Mouse (Mus musculus) ovary, postnatal 14 days (tissue): ENCODE measurements around the gene Hist1h4b.
"Not testable (repeated sequence)": the region's sequence is repeated elsewhere in the genome, so short reads cannot be mapped to it uniquely, and the experiment has no call there.

Experiments
- DNase-seq: peaks from one replicate; pipeline ENCODE4 v3.0.0; 2022; ENCODE audit warnings: low spot score

The Hist1h4b gene

DNA sequence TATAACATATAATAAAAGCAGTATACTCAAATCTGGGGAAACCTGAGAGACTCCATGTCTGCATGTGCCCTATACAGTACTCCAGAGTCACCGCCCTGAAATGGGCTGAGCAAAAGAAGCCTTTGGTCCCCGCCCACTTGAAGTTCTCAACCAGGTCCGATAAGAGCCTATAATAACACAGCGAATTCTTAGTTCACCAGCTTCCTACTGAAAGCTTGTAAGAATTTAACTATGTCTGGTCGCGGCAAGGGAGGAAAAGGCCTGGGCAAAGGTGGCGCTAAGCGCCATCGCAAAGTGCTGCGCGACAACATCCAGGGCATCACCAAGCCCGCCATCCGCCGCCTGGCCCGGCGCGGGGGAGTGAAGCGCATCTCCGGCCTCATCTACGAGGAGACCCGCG lies at the start of gene Hist1h4b:
Gene Hist1h4b (plus strand): TSS at position 224 of the 400 bp plus-strand sequence.
- DNase-seq, result peak; percentile 80

DNA sequence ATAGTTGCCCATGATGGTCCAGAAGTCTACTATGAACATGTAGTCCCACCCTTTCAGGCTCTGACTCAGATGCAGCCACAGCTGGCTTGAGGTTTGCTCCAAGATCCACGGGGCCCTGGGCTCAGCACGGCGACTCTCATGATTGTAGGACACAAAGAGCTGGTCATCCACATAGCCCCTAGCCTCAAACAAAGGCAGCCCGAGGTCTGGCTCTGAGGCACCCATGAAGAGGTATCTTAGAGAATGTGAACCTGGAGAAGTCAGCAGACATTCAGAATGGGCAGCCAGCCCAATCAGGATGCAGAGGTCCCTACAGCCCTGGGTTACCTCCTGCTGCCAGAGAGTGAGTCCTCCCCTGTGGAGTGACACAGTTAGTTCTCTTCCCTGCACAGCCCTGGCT lies 48.8 kb upstream of the Hist1h4b start:
- DNase-seq, result no peak

GRCm38 (mm10) chr13:23708654-23709053 lies 48.2 kb upstream of the Hist1h4b start:
- DNase-seq, result no peak

DNA sequence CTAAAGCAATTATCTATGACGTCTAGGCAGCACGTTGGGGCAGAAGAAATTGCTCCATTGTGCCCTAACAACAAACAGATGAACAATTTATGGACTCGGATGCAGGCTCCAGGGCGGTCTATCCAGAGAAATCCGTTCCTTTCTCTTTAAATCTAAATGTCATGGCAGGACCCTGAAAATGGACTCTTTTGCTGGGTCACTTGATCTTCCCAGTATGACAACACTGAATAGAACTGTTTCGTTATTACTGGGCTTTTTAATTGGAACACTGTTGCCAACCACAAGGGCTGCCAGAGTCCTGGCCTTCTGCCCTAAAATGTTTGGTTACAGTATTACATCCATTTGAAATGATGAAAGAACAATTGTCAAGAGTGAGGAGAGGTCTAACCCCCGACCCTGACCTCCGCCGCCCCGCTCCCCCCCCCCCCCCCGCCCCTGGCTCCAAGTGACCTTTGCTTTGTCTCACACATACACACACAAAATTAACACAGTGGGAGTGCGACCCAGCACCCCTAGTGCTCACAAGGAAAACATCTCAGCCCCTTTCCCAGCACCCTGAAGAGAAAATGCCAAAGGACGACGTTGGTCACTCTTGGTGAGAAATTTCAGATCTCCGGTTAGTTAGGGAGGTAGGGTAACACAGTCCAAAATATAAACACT lies 47.0 kb upstream of the Hist1h4b start:
- no peak for DNase-seq

DNA sequence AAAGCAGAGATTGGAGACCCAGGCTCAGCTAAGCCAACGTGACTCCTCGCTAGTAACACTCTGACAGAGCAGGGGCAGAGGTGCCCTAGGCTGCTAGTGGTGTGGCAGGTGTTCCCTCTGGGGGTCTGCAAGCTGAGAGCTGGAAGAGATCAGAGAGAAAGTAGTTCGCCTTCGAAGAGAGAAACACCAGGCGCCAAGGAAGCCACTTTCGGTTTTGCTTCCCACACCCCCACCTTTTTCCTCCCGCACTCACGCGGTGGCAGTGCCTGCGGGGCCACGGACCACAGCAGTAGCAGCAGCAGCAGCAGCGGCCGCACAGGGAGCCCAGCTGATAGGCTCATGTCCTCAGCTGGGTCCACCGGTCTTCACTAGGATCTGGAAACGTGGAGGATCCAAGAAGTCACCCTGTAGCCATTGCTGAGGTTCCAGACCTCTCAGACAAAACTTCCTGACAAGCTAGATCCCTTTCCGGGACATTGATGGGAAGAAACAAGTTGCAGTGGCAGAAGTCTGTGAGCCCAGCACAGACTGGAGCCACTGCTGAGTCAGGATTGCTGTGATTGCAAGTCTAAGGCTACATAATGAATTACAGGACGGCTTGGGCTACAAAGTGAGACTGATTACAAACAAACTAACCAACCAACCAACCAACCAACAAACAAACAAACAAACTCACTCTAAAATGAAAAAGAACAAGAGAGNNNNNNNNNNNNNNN lies 46.3 kb upstream of the Hist1h4b start, which contains the start of gene Hfe:
Gene Hfe (minus strand): TSS at position 481 of the 716 bp plus-strand sequence.
- DNase-seq, result peak; percentile 24

GRCm38 (mm10) chr13:23716261-23717042 lies 40.4 kb upstream of the Hist1h4b start:
- no peak for DNase-seq

GRCm38 (mm10) chr13:23717176-23717575 lies 39.6 kb upstream of the Hist1h4b start:
- DNase-seq, result no peak

DNA sequence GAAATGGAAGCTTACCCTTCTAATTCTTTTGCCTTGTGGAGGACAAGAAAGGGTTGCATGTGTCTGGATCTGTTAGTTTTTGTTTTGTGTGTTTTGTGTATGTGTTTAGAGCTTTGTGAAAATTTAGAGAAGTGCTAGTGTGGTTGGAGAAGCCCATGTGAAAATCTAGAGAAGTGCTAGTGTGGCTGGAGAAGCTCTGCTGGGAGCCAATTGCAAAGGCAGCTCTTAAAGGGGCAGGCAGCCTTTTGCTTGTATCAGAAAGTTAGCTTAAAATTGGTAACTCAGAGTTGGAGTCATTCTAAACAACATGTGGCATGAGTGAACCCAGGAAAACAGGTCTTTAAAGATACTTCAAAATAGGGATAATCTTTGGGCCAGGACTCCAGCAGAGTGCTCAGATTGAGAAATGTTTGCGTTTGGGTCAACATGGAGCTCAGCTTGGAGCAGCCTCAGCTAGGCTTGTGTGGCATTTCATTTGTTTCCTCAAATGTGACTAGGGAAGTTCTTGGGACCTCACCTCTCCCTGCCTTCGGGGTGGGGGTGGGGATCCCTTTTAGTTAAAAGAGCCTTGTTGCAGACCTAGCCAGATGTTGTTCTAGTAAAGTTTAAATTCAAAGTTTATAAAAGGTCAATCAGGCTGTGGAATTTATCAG lies 39.1 kb upstream of the Hist1h4b start:
- not testable (repeated sequence) for DNase-seq

DNA sequence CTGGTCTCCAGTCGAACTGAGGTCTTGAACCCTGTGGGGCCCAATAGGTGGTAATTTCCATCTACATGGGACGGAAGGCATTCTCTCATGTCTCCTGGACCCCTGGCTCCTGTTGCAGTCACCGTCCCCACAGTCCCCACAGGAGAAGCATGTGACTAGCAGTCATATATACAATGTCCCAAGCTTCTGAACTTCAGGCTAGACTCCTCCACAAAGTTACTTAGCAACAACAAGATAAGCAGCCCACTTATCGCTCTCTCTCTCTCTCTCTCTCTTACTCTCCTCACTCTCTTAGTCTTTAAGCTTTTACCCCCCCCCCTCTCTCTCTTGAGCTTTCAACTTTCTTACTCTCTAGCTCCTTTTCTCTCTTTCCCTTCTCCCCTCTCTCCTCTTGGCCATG lies 32.6 kb upstream of the Hist1h4b start:
- no peak for DNase-seq

GRCm38 (mm10) chr13:23725213-23725612 lies 31.6 kb upstream of the Hist1h4b start:
- DNase-seq, result no peak

- no peak for DNase-seq
Measured at GRCm38 (mm10) chr13:23728472-23729191, 28.2 kb upstream of the Hist1h4b start.

DNA sequence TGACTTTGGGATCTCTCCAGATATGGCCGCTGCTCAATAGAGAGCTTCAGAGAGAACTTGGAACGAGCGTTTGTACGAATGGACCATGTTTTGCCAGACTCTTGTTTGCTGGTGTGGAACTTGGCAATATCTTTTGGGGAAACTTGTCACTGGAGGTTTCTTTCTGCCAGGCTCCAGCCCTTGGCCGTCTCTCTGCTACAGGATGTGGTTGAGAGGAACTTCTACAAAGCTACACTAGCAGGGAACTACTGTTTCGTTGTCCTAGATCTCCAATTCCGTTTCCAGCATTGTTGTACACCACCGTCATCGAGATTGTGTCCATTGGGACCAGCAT lies 27.7 kb upstream of the Hist1h4b start:
- no peak for DNase-seq

DNA sequence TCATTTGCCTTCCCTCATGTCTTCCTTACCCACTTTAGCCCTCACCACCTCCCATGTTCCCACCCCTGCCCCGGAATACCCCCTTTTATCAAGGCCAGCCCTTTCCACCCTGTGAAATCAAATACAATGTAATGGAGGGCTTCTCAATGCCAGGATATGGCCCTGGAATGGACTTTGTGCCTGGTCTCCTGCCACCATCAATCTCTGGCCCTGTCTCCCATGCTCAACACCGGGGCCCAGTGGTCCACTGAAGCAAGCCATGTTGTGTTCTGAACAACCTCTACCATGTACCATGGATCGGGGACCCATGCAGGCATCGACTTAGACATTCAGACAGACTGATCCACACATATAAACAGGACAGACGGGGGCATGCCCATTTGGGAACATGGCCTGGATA lies 27.1 kb upstream of the Hist1h4b start:
- DNase-seq, result no peak

DNA sequence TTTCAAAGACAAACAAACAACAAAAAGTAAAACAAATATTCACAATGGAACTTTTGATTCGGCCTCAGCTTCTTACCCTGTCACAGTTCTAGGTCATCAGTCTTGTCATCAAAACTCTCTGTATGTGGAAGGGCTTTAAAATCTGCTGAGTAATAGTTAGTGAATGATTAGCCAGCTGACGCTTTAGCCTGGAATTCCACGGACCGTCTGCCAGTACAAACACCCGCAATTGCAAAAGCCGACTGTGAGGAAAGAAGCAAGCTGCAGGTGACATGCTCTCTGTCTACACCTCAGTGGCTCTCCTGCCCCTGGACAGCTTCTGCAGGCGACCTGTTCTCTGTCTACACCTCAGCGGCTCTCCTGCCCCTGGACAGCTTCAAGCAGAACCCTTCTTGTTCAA lies 26.3 kb upstream of the Hist1h4b start:
- DNase-seq, result no peak

DNA sequence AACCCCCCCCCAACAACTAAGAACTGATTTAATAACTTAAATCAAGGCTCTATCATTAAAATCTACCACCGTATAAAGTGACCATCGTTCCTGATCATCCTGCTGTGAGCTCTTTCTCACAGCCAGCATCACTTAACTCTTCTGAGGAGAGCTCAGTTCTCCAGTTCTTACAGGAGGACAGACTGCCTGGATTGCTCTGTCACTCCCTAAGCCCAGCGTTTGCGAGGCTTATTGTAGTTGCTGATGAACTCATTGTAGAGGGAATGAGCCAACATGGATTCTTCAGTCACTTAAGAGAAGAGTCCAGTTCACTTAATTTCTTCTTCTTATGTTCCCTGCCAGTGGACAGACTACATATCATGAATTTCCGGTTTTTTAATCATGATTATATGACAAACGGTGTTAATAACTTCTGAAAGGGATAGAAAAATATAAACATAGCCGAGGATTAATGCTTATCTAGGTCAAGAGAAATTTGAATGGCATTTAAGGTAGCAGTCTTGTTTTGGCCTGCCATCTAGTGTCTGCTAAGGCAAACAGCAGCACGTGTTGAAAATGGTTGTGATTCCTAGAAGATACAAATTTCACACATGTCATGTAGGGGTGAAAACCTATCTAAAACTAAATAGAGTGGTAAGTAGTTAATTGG lies 24.5 kb upstream of the Hist1h4b start:
- DNase-seq, result no peak

GRCm38 (mm10) chr13:23737091-23737490 lies 19.7 kb upstream of the Hist1h4b start:
- no peak for DNase-seq

GRCm38 (mm10) chr13:23738041-23738440 lies 18.8 kb upstream of the Hist1h4b start:
- DNase-seq, result no peak

GRCm38 (mm10) chr13:23738677-23739068 lies 18.1 kb upstream of the Hist1h4b start, which contains the start of gene Hist1h1c:
TSS of gene Hist1h1c (plus strand) at chr13:23738808.
- peak; percentile 94 for DNase-seq

GRCm38 (mm10) chr13:23739069-23739921 lies 17.5 kb upstream of the Hist1h4b start:
- DNase-seq, result peak; percentile 82

GRCm38 (mm10) chr13:23739922-23740252 lies 16.9 kb upstream of the Hist1h4b start:
- DNase-seq, result no peak
